Mouse (Mus musculus) CH12F3 (cell line): ENCODE data around the gene Tarbp1.
"Not testable (repeated sequence)": the region's sequence is repeated elsewhere in the genome, so short reads cannot be mapped to it uniquely, and the experiment has no call there.

Source experiments
- in situ Hi-C: fragments of 300-500 bp; cut with MboI; formaldehyde crosslinking; loops from 2 replicates; pipeline ENCODE4 v1.14.3; 2020; ENCODE audit warnings: low sequenced_read_pairs

The Tarbp1 gene

DNA sequence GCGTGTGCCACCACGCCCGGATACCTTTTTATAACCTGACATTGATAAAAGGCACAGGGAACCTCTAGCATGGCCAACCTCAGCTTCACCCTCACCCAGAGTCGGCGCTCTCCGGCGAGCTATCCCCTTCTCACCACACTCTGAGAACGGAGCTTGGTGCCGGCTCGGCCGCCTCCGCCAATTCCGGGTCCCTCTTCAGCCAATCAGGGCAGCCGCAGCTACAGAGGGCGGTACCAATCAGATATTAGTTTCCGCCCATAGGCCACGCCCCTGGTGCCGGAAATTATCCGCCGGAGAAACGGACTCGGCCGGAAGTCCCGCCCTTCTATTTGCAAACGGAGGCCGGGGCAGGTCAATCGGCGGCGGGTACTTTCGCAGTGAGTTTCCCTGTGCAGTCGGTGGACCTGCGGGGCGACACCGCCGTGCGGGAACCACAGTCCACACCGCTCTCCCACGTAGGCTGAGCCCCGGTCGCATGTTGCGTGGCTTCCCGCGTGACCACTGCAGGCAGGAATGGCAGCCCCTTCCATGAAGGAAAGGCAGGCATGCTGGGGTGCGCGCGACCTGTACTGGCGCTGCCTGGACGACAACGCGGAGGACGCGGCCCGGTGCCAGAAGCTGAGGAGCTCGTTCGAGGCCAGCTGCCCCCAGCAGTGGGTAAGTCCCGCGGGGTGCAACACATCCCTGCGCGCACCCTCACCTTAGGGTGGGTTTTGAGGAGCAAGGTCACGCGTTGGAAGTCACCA lies 52.5 kb downstream of the Tarbp1 start, which contains the start of gene Coa6:
Gene Coa6 (plus strand): TSS at position 342 of the 746 bp plus-strand sequence.
- in situ Hi-C loops: no loop called here

DNA sequence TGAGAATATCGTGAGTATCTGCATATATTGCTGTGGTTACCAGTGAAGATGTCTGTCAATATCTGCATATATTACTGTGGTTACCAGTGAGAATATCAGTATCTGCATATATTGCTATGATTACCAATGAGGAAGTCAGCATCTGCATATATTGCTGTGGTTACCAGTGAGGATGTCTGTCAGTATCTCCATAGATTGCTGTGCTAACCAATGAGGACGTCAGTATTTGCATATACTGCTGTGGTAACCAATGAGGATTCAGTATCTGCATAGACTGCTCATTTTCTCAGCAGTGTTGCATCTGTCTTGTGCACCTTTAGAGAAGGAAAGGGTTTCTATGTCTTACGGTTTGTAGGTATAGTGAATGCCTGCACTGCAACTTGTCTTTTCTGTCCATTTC lies 54.0 kb downstream of the Tarbp1 start:
- in situ Hi-C loops: no loop called here

DNA sequence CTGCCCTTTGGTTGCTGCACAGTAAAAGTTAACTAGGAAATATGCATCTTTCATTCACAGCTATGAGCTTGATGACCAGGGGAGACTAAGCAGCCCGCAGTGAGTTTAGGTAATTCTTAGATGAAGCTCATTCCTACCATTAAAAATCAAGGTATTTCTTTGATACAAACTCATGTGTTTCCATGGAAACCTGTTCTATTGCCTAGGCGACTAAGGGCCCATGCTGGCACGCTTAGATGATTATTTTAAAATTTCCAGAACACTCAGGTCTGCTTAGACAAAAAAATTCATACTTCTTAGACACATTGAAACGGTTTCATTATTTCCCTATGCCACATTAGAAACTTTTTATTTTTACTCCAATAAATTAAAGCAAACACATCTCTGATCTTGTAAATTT lies 69.8 kb downstream of the Tarbp1 start:
- in situ Hi-C loops: no loop called here

DNA sequence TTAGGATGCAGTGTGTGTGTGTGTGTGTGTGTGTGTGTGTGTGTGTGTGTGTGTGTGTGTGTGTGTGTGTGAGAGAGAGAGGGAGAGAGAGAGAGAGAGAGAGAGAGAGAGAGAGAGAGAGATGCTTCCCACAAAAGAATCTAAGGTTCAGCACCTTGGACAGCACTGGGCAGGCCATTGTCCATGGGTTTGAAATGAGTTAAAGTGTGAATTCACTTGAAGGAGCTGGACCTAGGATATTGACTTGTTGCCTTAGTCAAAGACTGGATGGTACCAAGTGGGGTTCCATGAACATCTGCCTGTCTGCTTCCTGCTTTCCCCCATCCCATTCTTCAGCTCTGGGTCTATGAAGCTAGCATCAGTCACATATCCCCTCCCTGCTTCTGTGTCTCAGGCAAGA lies 70.3 kb downstream of the Tarbp1 start:
- in situ Hi-C loops: not testable (repeated sequence)

DNA sequence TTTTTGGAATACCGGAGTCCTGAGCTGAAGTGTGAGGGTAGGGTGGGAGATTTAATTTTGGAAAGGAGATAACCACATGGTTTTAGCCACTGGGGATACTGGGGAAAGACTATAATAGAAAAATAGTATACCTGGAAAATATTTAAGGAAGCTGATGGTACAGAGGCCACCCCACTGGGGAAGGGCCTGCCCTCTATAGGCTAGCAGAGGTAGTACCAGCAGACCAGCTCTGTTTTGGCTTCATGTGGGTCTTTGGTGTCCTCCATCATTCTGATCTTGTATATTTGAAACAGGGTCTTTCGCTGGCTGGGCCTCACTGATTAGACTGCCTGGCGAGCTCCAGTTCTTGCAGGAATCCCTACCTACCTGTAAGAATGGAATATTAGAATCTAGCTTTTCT lies 76.5 kb downstream of the Tarbp1 start:
- in situ Hi-C loops: no loop called here

DNA sequence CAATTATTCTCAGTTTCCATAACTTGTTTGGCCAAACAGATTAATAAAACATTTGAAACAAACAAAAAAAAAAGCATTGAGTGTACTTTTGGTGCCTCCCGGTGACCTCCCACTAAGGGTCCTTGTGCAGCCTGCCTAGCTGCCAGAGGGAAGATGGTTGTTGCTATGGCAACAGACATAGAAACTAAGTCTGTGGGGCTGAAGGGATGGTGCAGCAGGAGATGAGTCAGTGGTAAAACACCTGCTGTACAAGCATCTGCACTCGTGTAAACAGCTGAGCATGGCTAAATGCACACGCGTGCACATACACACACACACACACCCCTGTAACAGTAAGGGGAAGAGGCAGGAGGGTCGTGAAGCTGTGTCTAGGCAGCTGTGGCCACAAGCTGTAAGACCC lies 78.9 kb downstream of the Tarbp1 start:
- in situ Hi-C loops: no loop called here

DNA sequence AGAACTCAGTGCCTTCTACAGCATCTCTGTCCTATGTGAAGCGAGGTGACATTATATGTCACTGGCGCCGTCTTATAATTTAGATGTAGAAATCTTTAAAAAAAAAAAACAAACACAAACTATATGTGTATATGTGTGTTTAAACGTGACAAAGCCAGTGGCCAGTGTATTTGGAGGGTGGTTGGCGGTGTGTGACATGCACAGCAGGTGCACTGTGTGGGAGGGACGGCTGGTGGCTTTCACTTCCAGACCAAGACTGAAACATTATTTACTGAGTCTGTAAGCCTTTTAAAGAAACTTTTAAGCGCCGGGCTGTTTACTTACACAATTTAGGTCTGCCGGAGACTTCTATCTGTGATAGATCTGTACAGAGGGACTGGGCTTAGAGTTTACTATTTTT lies 79.5 kb downstream of the Tarbp1 start:
- in situ Hi-C loops: no loop called here

DNA sequence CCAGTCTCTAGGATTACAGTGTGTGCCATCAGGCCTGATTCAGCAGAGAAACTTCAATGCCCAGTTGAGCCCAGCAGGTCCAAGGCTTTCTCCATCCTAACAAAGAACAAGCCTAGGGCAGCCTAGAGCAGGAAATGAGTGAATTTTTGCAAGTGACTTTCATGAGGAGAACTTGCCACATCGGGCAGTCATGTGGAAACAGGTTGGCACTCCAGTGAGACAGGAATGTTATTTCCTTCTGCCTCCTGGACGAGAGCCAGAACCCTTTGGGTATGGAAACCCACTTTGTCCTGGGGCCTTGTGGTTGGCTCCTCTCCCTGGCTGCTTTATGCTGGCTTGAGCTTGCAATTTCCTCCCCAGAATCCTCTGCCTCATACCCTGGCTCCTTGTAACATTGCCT lies 83.3 kb downstream of the Tarbp1 start:
- in situ Hi-C loops: no loop called here

DNA sequence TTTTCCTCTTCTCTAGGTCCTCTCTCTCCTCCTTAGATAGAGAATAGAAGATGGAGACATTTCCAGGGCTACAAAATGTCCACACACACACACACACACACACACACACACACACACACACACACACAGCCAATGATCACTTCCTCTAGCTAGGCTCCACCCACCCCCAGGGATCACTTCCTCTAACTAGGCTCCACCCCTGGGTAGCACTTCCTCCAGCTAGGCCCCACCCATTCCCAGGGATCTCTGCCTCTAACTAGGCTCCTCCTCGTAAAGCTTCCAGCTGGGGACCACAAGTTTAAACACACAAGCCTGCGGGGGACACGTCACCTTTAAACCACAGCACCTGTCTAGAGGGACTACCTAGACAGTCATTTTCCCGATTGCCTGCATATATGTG lies 87.3 kb downstream of the Tarbp1 start:
- in situ Hi-C loops: no loop called here

DNA sequence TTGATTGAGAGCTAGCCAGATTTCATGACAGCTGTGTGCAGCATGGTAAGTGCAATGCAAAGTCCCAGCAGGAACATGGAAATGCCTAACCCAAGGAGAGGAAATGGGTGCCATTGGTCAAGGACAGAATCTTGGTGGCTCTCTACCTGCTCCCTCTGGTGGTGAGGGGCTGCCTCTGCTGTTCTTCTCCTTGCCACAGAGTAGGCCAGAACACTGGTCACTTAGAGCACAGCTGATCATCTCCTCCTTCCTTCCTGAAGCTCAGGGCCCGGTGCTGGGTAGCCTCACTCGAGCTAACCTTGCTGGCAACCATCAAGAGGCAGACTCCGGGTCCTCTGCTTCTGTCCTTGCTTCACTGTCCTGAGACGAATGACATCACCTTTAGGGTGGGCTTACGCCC lies 92.1 kb downstream of the Tarbp1 start:
- in situ Hi-C loops: no loop called here

DNA sequence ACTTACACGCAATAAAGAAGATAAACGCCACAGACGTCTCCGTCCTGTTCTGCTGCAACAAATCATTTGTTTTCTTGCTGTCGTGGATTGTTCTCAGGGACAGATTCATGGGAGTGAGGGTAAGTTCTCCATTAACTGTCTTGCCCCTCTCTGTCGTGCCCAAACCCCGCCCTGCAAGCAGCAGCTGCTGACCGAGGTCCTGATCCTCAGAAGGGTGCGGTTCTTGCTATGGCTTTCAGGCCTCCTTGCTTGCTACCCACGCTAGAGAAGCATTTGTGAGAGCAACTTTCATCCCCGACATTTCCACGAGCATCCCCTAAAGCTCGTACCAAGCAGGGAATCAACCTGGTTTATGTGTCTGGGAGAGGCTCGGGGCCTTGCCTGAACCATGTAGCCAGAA lies 92.6 kb downstream of the Tarbp1 start:
- in situ Hi-C loops: no loop called here

DNA sequence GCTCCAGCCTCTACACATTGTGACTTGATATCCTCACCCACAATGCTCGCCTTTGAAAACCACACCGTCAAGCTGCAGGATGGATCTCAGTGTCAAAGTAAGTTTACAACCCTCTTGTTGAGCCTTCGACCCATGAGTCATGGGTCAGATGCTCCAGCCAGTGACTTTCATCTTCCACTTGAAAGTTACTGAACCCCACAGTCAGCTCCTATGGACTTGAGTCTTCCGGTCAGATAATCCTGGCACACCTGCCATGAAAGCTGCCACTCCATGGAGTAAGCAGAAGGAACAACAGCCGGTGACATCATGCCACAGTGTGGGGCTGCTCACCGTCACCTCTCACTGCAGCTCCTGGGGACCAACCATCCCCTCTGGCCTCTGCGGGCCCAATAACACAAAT lies 93.6 kb downstream of the Tarbp1 start:
- in situ Hi-C loops: no loop called here

DNA sequence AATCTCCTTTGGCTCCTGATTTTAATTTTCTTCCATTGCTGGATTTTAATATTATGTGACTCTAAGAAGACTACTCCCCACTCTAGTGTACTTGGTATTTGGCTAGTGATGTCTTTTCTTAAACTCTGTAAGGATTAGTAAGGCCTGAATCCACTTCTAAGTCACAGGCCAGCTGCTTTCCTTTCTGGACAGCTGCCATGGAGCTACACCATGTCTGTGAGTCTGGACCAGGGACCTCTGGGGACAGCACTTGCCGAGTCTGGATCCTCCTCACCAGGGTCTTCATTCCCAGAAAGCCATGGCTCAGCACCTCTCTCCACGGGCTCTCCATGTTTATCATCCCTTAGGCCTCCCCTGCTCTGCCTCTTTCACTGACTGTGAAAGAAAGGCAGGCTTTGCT lies 94.7 kb downstream of the Tarbp1 start:
- in situ Hi-C loops: no loop called here

DNA sequence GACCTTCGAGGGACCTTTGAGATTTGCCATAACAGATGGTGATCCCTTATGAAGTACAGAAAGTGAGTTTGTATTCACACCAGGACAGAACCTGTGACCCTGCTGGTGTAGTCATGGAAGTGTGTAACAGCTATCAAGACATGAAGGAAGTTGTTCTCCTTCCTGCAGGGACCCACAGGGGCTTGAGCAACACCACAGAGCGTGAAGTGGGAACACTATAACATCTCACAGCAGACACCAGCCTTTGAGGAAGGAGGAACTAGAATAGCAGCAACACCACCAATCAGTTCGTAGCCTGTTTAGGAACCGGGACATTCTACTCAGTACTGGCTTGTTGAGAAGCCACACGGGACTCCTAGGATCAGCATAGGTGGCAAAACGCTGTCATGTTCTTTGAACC lies 95.3 kb downstream of the Tarbp1 start:
- in situ Hi-C loops: no loop called here
